Mouse (Mus musculus) central nervous system, embryonic 14 days (tissue): ENCODE data around the gene Clk1. TPM values are rescaled to one million over a fixed set of nuclear protein-coding genes. Genes with fewer than 3 reads are reported as not detected.

Source experiments
- polyA plus RNA-seq: library from polyadenylated mRNA; depleted of rRNA; stranded (reverse); fragments of >200 nt; gene quantifications from 2 replicates; pipeline ENCODE4 v1.2.3, GENCODE M21; 2012; rRNA removed

The Clk1 gene
- polyA plus RNA-seq: 311 and 325 TPM in 2 replicates

GRCm38 (mm10) chr1:58423371-58424248 lies at the start of gene Clk1:
Gene Clk1, minus strand, starts transcription at chr1:58424066.

GRCm38 (mm10) chr1:58445143-58445722 lies 21.4 kb upstream of the Clk1 start, which contains the start of the genes Nif3l1 and Ppil3:
Gene Nif3l1, plus strand, starts transcription at chr1:58445151.
Gene Ppil3, minus strand, starts transcription at chr1:58445486.

DNA sequence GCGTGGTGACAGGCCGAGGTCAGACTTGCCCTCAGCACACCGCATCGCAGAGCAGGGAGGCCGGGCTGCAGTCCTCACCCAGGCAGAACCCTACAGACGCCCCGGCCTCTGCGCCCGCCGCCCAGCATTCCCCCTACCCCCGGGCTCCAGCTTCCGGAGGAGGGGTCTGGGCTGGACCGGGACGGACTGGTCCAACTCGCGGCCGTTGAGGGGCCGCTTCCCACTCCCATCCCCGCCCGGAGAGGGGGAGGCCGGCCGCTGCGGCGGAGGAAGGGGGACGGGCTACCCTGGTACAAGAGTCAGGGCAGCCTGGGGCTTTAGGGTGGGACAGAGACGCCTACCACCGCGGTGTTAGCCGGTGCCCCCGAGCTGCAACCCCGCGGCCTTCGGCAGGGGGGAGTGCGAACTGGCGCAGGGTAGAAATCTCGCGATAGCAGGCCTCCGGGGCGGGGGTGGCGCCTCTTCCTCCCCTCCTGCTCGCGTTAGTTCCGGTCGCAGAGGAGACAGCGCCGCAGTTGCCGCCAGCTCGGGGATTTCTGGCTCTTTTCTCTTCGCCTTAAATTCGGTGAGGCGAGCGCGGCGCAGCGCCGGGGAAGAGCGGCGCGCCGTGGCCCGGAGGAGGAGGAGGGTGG lies 31.1 kb downstream of the Clk1 start, which contains the start of gene Bzw1:
TSS of gene Bzw1 (plus strand) at position 247 of the 632 bp plus-strand sequence.

Other genes starting within 250 kb of the Clk1 start
- gene Aox4, start 213.7 kb downstream of the Clk1 start, polyA plus RNA-seq: 0.28 and 0.32 TPM in 2 replicates
- gene Aox2, start 145.7 kb downstream of the Clk1 start, polyA plus RNA-seq: 0.04 and 0.08 TPM in 2 replicates
- gene Bzw1, start 31.2 kb downstream of the Clk1 start, polyA plus RNA-seq: 130 and 149 TPM in 2 replicates
- 51.6 and 56.7 TPM in 2 replicates for gene Nif3l1, start 21.1 kb upstream of the Clk1 start, polyA plus RNA-seq
- 41.1 and 45.9 TPM in 2 replicates for gene Ppil3, start 21.4 kb upstream of the Clk1 start, polyA plus RNA-seq
- 22.5 and 25.1 TPM in 2 replicates for gene Orc2, start 81.0 kb upstream of the Clk1 start, polyA plus RNA-seq
- 4.2 and 4.5 TPM in 2 replicates for gene Fam126b, start 162.3 kb upstream of the Clk1 start, polyA plus RNA-seq
- 162 and 176 TPM in 2 replicates for gene Ndufb3, start 162.3 kb upstream of the Clk1 start, polyA plus RNA-seq